Mouse (Mus musculus): ENCODE data around the gene Shoc2. TPM values are rescaled to one million over a fixed set of nuclear protein-coding genes. Genes with fewer than 3 reads are reported as not detected.

Shoc2 gene
- total RNA-seq, 2 experiments from 2014 or later, result 50.3 to 56.3 TPM

GRCm38 (mm10) chr19:54014999-54015398, 70.9 kb downstream of the Shoc2 start:
- DNase-seq (ENCODE audit: low spot score in 2 of 2), result no peak

GRCm38 (mm10) chr19:54015503-54015902, 71.4 kb downstream of the Shoc2 start:
- no peak for DNase-seq (ENCODE audit: low spot score in 2 of 2)

GRCm38 (mm10) chr19:54035100-54035499, 91.0 kb downstream of the Shoc2 start:
- DNase-seq (ENCODE audit: low spot score in 2 of 2), result no peak

- no peak for DNase-seq (ENCODE audit: low spot score in 2 of 2)
Measured at GRCm38 (mm10) chr19:54039441-54039840, 95.3 kb downstream of the Shoc2 start.

- no peak for DNase-seq (ENCODE audit: low spot score in 2 of 2)
Measured at GRCm38 (mm10) chr19:54040356-54041028, 96.4 kb downstream of the Shoc2 start.

- DNase-seq (ENCODE audit: low spot score in 2 of 2), result no peak
Measured at GRCm38 (mm10) chr19:54041029-54041367, 96.9 kb downstream of the Shoc2 start.

GRCm38 (mm10) chr19:54043851-54044250, 99.7 kb downstream of the Shoc2 start, which contains the start of gene Adra2a:
TSS of gene Adra2a (plus strand) at chr19:54044151.
- DNase-seq (ENCODE audit: low spot score in 2 of 2), result no peak

GRCm38 (mm10) chr19:54044507-54045371, 100.6 kb downstream of the Shoc2 start:
- DNase-seq (ENCODE audit: low spot score in 2 of 2), result peak; percentile 88 to 89

GRCm38 (mm10) chr19:54045412-54045811, 101.3 kb downstream of the Shoc2 start:
- peak in 1 of 2 experiments; percentile 43 for DNase-seq (ENCODE audit: low spot score in 2 of 2)

- DNase-seq (ENCODE audit: low spot score in 2 of 2), result peak in 1 of 2 experiments; percentile 46
Measured at GRCm38 (mm10) chr19:54045931-54046683, 102.0 kb downstream of the Shoc2 start.

- peak in 1 of 2 experiments; percentile 40 for DNase-seq (ENCODE audit: low spot score in 2 of 2)
Measured at GRCm38 (mm10) chr19:54046684-54047070, 102.6 kb downstream of the Shoc2 start.

GRCm38 (mm10) chr19:54047386-54048050, 103.4 kb downstream of the Shoc2 start:
- peak in 1 of 2 experiments; percentile 10 for DNase-seq (ENCODE audit: low spot score in 2 of 2)

GRCm38 (mm10) chr19:54048161-54048885, 104.2 kb downstream of the Shoc2 start:
- no peak for DNase-seq (ENCODE audit: low spot score in 2 of 2)

GRCm38 (mm10) chr19:54051651-54052050, 107.5 kb downstream of the Shoc2 start:
- no peak for DNase-seq (ENCODE audit: low spot score in 2 of 2)

GRCm38 (mm10) chr19:54055845-54056244, 111.7 kb downstream of the Shoc2 start:
- no peak for DNase-seq (ENCODE audit: low spot score in 2 of 2)

- DNase-seq (ENCODE audit: low spot score in 2 of 2), result no peak
Measured at GRCm38 (mm10) chr19:54068447-54068846, 124.3 kb downstream of the Shoc2 start.

GRCm38 (mm10) chr19:54070521-54070920, 126.4 kb downstream of the Shoc2 start:
- DNase-seq (ENCODE audit: low spot score in 2 of 2), result no peak

- no peak for DNase-seq (ENCODE audit: low spot score in 2 of 2)
Measured at GRCm38 (mm10) chr19:54072233-54072800, 128.2 kb downstream of the Shoc2 start.

- DNase-seq (ENCODE audit: low spot score in 2 of 2), result no peak
Measured at GRCm38 (mm10) chr19:54076362-54077349, 132.6 kb downstream of the Shoc2 start.
